In the genomic region with DNA sequence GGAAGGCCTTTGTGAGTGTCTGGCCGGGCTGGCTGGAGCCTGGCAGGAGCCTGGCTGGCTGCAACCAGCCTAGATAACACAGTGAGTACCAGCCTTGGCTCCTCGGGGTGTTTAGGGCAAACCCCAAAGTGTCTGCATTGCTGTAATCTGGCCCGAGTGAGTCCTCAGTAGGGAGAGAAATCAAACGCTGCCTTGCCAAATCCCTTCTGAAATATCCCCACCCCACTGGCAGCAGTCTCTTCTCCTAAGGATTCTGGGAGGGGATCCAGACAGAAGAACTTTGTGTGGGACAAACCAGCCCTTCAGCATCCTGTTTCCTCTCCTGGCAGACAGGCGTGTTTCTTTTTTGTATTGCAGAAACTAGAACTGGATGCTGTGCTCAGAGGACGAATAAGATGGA, we compare ENCODE assay signal across 8 mouse cellular contexts.
DNase-seq lines count a peak whose midpoint lies in the region; ATAC-seq and TF ChIP-seq lines count a peak whose summit lies in the region.

No protein-coding gene starts in this region.

- peak overlapping the region; percentile 49 for H3K27ac ChIP-seq in forebrain, embryonic 16.5 days (ENCODE audit: low read length)

- H3K36me3 ChIP-seq in E14TG2a.4 (ENCODE audit: insufficient read depth, low read length) (no peaks in the 10 kb centered on the region), myocyte (ENCODE audit: control insufficient read depth, insufficient read depth) (no peaks in the 10 kb centered on the region)
- no peaks in the 10 kb centered on the region for H3K36me3 ChIP-seq in forebrain, embryonic 16.5 days (ENCODE audit: control insufficient read depth, insufficient read depth)

- no peaks in the 10 kb centered on the region for H3K79me2 ChIP-seq in myocyte (ENCODE audit: control insufficient read depth, insufficient read depth)

- H3K9ac ChIP-seq in forebrain, embryonic 16.5 days (replicated peaks; ENCODE audit: low read depth, low read length) = no peak overlapping the region

- peak; percentile 92 for ATAC-seq in forebrain, embryonic 16.5 days

- peak; percentile 79 for DNase-seq in brain, embryonic 18.5 days (ENCODE audit: low read depth, low spot score)
- peak; percentile 72 for DNase-seq in heart, postnatal 10 days
- DNase-seq in left cerebral cortex, adult 8-10 months (ENCODE audit: low spot score in 2 of 2) = peak; percentile 28 to 79
- DNase-seq in spleen, postnatal 4 days (ENCODE audit: low spot score in 2 of 2) = no peak
- DNase-seq in spleen, postnatal 36 days (ENCODE audit: low spot score in 2 of 2) = no peak

- no peak overlapping the region for H3ac ChIP-seq in myocyte (ENCODE audit: control insufficient read depth, insufficient read length)

- TF ChIP-seq CTCF in E14TG2a.4 (conservative IDR thresholded peaks at IDR 0.05; ENCODE audit: low read length) = no peak

- H3K4me3 ChIP-seq in E14TG2a.4 (replicated peaks; ENCODE audit: low read length) = peak overlapping the region; percentile 59
- no peak overlapping the region for H3K4me3 ChIP-seq in forebrain, embryonic 16.5 days (replicated peaks; ENCODE audit: low read length)
- no peak overlapping the region for H3K4me3 ChIP-seq in myocyte

- H3K27me3 ChIP-seq in E14TG2a.4 (ENCODE audit: insufficient read depth, low read length) (no peaks in the 10 kb centered on the region), myocyte (ENCODE audit: control insufficient read depth, insufficient read depth, insufficient read length) (no peaks in the 10 kb centered on the region)
- no peaks in the 10 kb centered on the region for H3K27me3 ChIP-seq in forebrain, embryonic 16.5 days (replicated peaks; ENCODE audit: control insufficient read depth, insufficient read depth, low read length)

- H3K4me2 ChIP-seq in forebrain, embryonic 16.5 days (ENCODE audit: low read length) = no peak overlapping the region
- peak overlapping the region; percentile 52 for H3K4me2 ChIP-seq in myocyte (ENCODE audit: low read depth)

- H3K4me1 ChIP-seq in E14TG2a.4 (replicated peaks; ENCODE audit: low read depth, low read length) = peaks cover 42% of the 10 kb centered on the region
- H3K4me1 ChIP-seq in forebrain, embryonic 16.5 days (replicated peaks; ENCODE audit: control insufficient read depth, insufficient read depth, low read length) = peaks cover 7% of the 10 kb centered on the region

- TF ChIP-seq POLR2A in myocyte (IDR thresholded peaks at IDR 0.05; ENCODE audit: insufficient read length, low read depth) = no peak

- 5% methylated on average over 6 of the region's 6 CpGs for WGBS in forebrain, embryonic 16.5 days

- H3K9me3 ChIP-seq in E14TG2a.4 (ENCODE audit: low read length) = no peaks in the 10 kb centered on the region
- H3K9me3 ChIP-seq in forebrain, embryonic 16.5 days (ENCODE audit: control insufficient read depth, low read length) = no peaks in the 10 kb centered on the region

- intact Hi-C loops in heart, postnatal 10 days (cut with DNase I) = no loop called here

TF ChIP-seq in myocyte, 11 proteins besides CTCF, POLR2A, EP300 and RAD21:
- TF ChIP-seq TCF12 (IDR thresholded peaks at IDR 0.05; ENCODE audit: insufficient read depth, poor library complexity, severe bottlenecking) = no peak
- no peak for TF ChIP-seq TCF3 (IDR thresholded peaks at IDR 0.05; ENCODE audit: insufficient read length, low read depth)
- TF ChIP-seq USF1 (IDR thresholded peaks at IDR 0.05; ENCODE audit: low read depth) = no peak
- no peak for TF ChIP-seq MYOD1 (IDR thresholded peaks at IDR 0.05; ENCODE audit: control insufficient read depth in 1 of 3, insufficient read length in 2 of 3, low read depth in 2 of 3)
- no peak for TF ChIP-seq CEBPB (IDR thresholded peaks at IDR 0.05; ENCODE audit: insufficient read depth, poor library complexity, severe bottlenecking)
- TF ChIP-seq REST (IDR thresholded peaks at IDR 0.05; ENCODE audit: insufficient read depth, insufficient read length) = no peak
- no peak for TF ChIP-seq MYOG (IDR thresholded peaks at IDR 0.05; ENCODE audit: control insufficient read depth in 1 of 3, insufficient read depth in 1 of 3, insufficient read length in 2 of 3, low read depth in 2 of 3)
- no peak for TF ChIP-seq E2F4 (IDR thresholded peaks at IDR 0.05; ENCODE audit: insufficient read depth)
- TF ChIP-seq MAX (IDR thresholded peaks at IDR 0.05; ENCODE audit: low read depth) = no peak
- no peak for TF ChIP-seq SRF (IDR thresholded peaks at IDR 0.05; ENCODE audit: control insufficient read depth, insufficient read length, low read depth)
- TF ChIP-seq POLR2AphosphoS2 (IDR thresholded peaks at IDR 0.05; ENCODE audit: insufficient read length, low read depth) = no peak

Comparison
In these comparisons a context has a peak if more than half of its experiments do, and no peak if none do; other contexts are left out.
1. DNase-seq: peak in brain, embryonic 18.5 days (single experiment), heart, postnatal 10 days (2 of 2) and left cerebral cortex, adult 8-10 months (2 of 2); none in spleen, postnatal 4 days (0 of 2) and spleen, postnatal 36 days (0 of 2).